Mouse (Mus musculus) retina, postnatal 7 days (tissue): ENCODE results near the gene Snai3.
A peak's percentile ranks its signal among the peaks of the same experiment; 100 is the strongest.

Source experiments
- DNase-seq: peaks from one replicate; pipeline ENCODE4 v3.0.0-alpha.2; 2012; ENCODE audit warnings: low read depth, low spot score

Snai3 gene

DNA sequence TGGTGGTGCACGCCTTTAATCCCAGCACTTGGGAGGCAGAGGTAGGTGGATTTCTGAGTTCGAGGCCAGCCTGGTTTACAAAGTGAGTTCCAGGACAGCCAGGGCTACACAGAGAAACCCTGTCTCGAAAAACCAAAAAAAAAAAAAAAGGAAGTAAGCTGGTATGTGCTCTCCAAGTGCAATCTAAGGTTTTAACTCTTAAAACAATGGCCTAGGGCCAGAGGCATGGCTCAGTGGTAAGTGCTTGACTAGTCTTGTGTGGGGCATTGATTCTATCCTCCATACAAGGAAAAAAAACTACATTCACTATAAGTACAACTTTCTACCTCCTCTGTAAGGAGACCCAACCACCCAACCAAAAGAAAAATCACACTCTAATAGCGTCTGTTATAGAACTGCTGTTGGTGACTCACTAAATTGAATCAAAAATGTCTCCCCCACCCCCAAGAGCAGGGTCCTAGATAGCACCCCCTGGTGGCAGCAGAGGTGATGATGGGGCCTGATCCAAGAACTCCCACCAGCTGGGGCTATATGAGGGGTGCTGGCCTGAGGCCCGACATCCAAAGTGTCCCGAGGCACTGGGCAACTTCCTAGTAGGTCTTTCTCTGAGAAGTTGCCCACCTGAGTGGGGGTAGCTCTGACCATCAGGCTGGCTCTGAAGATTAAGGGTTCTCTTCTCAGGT lies 1.2 kb downstream of the Snai3 start:
- DNase-seq = no peak

DNA sequence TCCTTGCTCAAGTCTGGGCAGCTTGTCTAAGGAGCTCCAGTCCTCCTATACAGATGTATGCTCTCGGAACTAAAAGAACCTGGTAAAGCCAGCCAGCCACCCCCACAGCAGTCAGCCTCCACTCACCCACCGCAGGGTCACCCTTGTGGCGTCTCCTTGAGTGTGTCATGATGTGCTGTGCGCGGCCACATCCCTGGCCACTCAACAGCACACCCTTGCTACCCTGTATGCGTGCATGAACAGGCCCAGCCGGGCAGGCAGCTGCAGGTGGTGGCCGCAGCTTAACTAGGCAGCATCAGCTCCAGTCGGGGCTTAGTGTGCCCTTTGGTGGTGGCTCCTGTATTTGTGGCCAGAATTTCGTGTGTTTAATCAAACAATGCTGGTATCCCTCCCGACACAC lies 3.4 kb downstream of the Snai3 start:
- no peak for DNase-seq

DNA sequence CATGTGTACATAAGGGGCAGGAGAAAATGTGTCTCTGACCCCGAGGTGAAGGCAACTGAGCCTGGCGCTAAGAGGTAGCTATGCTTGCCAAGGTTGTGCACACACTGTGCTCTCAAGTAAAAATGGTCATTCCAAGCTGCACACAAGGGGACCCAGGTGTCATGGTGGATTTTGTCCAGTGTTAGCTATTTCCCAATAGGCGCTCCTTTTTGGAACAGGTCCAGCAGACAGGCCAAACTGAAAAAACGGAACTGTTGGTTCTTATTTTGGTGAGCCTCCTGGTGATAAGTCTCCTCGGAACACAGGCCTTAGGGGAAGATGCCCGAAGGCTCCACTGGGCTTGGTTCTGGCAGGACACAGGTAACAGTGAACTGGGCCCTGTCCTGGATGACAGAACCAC lies 6.1 kb downstream of the Snai3 start:
- DNase-seq = no peak

DNA sequence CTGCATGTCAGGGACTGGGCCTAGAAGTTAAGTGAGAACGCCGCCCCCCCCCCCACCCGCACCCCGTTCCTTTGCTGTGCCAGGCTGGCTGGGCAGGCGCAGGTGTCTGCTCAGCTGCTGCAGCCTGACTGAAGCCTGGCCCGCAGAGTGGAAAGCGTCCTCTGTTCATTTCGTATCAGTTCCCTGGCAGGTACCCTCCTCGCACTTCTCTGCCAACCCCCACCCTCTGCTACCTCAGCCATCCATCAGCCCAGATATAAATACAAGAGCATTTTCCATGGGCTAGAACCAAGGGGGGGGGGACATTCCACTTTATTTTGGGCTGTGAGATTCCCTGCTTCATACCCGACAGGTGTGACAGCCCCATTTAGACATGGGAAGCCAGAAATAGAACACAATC lies 8.4 kb downstream of the Snai3 start:
- no peak for DNase-seq

DNA sequence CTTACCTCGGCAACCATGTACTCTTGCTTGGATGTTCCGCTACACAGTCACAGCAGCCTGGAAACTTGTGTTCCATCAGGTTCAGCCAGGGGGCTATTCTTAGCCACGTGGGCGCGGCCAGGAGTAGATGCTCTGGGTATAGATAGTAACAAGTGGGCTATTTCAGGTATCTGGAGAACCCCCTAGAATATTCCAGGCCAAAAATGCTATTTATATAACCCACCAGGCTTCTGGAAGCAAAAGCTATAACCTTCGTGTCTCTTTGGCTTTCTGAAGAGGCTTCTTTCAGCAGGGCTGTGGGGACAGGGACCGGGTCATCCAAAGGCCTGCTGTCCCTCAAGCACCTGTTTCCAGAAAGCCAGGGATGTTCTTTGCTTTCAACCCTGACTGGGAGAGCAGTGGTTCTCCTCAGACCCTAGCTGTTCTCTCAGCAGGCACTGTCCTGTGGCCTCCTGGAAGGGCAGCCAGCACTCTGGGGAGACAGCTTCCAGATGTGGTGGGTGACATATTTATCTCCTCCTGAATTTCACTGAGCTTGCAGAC lies 9.3 kb downstream of the Snai3 start:
- no peak for DNase-seq

DNA sequence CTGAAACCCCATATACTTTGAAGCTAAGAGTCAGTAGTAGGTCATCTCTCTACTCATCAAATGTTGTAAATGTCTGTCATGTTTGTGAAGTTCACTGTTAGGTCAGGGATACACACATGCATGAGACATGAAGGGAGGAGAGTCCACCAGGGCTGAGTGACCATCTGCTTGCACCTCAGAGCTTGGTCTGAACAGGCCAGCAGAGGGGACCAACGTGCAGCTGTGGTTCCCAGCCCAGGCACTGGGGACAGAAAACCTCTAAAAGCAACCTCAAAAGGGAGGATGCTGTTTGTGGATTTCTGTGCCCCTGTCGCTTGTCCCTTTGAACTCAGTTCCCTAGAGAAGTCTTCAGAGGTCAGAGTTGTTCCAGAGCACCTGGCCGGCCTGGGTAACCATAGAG lies 15.3 kb downstream of the Snai3 start:
- DNase-seq = no peak

DNA sequence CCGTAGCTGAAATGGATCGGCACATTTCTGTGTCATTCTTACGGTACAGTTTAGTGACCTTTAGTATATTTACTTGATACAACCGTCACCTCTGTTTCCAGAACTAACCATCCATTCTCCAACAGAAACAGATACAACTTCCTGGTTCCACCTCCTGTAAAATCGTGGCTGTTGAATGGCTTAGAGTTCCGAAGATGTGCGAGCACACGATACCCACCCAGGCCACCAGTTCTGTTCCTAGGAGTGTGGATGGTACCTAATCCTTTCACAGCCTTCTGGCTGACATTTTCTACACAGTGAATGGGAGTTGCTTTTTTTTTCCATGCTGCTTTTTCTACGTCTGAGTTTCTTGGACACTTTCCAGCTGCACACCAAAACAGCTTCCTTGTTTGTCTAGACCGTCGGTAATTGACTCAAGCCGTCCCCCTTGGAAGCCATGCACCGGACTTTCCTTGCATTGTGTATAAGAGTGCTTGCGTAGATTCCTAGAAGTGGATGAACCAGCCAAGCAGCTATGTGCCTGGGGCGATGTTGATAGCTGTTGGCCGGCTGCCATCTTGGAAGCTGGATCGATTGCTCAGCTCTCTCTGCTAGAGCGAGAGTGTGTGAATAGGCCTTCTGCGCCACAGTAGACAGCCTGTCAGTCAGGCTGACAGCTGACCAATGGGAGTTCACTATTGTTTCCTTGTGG lies 16.3 kb downstream of the Snai3 start:
- peak; percentile 75 for DNase-seq

DNA sequence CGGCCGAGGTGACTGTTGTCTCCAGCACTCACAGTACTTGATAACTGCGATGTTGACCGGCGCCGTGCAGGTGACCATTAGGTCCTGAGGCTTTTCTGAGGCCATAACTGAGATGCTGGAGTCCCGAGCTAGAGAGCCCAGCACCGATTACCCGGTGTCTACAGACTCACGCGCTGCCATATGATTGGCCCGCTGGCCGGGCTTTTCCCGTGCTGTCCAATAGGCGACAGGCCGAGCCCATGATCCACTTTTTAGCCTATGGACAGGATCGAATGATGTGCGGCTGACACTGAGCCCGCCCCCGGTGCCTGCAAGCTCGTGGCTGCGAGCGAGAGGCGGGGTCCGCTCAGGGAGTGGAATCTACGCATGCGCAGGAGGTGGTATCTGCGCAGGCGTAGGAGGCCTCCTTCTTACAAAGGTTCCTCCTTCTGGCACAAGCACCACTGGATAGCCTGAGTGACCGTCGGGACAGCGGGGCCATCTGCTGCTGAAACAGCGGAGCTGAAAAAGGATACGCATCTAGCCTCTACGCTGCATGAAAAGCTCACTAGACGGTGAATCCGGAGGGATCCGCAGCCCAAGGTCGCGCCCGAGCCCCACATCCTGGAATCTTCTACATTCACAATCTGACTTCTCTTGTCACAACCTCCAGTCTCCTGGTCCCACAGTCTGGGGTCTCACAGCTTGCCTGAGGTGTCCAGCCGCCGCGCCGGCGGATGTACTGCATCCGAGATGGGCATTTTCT lies 17.1 kb downstream of the Snai3 start, which contains the start of gene Mvd:
TSS of gene Mvd (minus strand) at position 161 of the 745 bp plus-strand sequence.
- DNase-seq = peak; percentile 99

DNA sequence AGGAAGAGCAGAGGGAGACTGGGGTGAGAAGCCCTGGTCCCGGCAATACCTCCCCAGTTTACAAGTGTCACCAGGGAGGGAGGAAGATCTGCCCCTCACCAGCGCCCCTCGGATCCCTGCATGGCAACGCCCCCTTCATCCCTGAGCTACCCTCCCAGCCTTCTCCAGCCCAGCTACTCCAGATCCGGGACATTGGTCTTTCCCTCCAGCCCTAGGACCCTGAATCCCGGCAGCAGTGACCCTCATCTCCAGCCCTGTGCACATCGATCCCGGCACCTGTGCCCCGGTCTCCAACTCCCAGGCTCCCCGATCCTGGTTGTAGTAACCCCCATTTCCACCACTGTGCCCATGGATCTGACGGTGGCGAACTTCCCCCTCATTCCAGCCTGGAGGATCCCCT lies 17.8 kb downstream of the Snai3 start:
- no peak for DNase-seq

DNA sequence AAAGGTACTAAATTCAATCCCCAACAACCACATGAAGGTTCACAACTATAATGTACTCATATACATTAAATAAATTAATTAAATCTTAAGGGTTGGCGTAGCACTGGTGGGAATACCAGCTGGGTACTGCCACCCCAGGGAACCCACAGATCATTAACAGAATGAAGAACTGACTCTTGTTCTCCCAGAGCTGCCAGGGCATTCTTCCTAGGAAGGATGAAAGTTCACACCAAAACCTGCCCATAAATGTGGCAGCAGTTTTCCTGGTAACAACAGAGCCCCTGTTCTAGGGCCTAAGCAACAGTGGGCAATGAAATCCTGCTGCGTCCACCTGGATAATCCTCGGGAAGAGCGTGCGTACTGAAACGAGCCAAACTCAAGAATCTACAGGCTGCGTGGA lies 18.2 kb downstream of the Snai3 start:
- no peak for DNase-seq

DNA sequence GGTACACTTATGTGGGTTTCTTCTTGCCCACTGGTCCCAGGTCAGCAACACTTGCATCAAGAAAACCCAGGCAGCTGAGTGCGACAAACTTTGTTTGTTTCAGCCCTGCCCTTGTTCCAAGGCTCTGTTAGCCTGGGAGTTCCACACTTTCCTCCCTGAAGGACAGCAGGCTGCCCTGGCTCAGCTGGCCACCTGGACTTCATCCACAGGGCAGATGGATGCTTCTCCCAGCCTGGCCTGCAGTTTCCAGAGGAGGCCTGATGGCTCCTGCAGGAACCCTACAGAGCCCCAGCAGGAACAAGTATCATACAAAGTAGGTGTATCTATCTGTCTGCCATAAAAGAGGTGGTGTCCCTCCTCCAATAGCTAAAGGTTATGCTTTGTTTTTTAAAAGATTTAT lies 19.2 kb downstream of the Snai3 start:
- DNase-seq = no peak

DNA sequence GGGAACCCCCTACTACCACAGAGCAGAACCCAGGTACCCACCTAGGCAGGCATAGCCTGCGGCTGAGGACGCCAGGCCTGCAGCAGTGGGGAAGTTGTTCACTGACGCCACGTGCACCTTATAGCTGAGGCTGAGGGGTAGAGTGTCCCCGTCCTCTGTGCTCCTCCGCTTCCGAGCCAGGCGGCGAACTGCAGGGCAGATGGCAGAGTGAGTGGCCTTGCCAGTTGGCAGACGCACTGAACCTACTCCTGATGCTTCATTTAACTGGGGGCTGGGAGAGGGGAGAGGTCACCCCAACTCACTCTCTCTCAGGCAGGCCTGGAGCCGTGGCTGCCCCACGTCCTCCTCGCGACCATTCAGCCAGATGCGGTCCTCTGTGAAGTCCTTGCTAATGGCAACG lies 21.2 kb downstream of the Snai3 start:
- no peak for DNase-seq

DNA sequence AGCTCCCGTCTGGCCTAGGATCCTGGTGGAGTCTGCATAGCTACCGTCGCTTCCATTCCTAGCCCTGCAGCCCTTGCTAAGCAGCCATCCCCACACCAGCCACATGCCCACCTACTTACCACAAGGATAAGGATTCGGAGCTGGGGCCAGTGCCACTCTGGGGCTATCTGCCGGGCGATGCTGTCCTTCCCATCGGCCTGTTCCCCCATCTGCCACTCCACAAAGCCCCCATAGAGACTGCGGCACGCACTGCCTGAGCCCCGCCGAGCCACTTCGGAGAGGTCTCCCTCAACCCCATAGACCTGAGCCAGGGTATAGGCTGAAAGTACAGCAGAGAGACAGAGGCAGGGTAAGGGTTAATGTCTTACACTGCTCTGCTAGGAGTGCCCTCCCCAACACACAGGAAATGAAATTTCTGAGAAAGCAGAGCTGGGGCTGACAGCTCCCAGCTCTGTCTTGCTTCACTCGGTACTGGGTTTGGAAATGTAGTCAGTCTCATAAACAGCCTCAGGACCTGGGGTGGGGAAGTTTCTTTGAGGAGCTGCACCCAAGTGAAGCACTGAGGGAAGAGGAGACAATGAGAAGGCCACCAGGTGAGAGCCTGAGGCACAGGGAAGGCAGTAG lies 22.7 kb downstream of the Snai3 start:
- DNase-seq = no peak

DNA sequence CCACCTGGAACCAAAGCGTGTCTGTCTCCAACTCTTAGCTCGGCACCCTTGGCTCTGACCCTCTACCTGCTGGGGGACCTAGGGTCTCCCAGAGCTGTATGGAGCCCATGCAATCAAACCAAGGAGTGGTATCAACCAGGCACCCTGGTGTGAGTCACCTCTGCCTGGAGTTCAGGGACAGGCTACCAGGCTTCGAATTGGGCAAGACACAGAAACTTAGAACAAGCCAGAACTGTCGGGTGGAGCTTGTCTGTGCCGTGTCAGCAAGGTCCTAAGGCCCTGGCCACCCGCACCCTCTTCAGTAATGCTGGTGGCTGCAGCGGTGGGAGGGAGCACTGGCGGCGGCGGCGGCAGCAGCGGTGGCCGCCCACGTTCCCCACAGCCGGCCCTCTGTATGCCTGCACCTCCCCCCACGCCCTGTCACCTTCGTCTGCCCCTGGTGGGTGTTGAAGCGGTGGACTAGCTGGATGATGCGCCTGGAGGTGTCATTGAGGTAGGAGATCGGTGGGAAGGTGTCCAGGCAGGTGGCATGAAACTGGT lies 23.9 kb downstream of the Snai3 start:
- DNase-seq = no peak

DNA sequence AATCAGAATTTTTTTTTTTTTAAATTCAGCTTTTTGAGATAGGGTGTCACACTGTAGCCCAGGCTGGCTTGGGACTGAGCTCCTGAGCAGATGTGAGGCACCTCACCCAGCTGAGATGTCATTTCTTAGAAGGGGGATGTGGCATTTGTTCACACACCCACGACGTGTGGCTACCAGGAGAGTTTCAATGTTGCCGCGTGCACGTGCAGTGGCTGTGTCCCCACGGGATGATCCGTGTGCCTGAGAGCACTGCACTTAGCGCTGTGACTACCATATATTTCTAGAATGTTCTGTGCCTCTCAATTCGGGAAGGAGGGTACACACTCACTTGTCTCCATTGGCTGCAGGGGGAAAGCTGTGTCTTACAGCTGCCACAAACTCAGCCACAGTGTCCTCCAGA lies 24.4 kb downstream of the Snai3 start:
- DNase-seq = no peak

DNA sequence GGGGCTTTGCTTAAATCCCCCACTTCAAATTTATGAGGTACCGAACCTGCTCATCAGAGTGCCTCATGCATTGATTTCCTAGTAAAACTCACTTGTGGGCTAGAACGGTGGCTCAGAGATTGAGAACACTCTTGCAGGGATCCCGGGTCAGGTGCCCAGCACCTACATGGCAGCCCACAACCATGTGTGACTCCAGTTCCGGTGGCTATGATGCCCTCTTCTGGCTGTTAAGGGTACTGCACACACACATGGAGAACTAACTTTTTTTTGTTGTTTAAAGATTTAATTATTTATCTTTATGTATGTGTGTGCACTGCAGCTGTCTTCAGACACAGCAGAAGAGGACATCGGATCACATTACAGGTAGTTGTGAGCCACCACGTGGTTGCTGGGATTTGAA lies 25.2 kb downstream of the Snai3 start:
- DNase-seq = no peak

DNA sequence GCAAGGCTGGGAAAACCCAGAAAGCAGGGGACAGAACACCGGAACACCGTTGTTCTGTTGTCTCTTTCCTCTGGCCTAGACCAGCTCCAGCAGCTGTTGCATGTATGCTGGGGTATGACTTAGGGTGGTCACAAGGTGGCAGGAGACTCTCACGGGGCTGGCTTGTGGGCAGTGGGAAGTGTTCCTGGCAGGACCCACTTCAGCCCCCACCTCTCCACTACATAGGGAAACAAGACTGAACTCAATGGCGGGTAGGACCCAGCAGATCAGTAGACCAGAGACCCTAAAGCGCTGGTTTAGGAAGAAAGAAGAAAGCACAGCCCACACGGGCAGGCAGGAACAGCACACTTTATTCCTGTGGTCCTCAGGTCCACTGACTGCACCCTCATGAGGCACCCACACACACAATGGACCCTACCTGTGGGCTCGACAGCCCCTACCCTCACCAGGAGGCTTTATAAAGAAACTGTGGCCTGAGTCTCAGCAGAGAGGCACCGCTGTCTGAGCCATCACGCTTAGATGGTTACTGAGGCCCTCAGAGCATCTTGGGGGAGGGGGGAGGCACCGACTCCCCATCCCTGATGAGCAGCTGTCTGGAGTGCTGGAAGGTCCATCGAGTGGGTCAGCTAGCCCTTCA lies 27.1 kb downstream of the Snai3 start:
- no peak for DNase-seq

DNA sequence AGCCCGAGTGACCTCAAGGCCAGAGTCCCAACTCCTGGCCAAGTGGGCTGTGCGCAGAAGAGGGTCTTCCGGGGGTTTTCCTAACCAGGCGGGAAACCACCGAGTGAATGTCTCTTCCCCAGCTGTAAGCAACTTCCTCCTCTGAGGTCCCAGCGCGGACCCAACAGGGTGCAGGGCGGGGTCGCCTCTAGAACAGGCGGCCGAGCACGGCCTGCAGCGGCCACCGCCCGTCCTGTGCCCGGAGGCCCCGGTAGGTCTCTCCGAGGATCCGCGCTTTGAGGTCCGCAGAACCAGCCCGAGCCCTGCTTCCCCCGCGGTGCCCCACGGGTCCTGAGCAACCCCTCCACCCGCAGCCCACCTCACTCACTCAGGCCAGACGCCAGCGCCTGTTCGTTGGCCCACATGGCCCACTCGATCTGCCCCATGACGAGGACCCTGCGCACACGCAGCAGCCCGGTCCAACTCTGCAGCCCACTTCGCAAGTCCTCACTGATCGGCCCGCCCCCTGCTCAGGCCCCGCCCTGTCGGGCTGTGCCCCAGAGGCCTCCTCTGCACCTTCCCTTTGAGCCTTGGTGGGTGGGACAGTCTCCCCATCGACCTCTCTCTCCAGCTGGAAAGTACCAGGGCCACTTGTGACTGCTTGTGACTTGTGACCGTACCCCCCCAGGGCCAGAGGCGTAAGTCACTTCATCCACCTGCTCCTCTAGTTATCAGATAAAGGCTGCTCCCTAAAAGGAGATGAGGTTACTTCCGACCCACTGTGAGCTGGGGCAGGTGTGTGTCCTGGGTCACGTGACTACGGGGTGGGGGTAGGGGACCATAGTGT lies 27.9 kb downstream of the Snai3 start, which contains the start of gene Cyba:
TSS of gene Cyba (minus strand) at position 488 of the 826 bp plus-strand sequence.
- DNase-seq = no peak

DNA sequence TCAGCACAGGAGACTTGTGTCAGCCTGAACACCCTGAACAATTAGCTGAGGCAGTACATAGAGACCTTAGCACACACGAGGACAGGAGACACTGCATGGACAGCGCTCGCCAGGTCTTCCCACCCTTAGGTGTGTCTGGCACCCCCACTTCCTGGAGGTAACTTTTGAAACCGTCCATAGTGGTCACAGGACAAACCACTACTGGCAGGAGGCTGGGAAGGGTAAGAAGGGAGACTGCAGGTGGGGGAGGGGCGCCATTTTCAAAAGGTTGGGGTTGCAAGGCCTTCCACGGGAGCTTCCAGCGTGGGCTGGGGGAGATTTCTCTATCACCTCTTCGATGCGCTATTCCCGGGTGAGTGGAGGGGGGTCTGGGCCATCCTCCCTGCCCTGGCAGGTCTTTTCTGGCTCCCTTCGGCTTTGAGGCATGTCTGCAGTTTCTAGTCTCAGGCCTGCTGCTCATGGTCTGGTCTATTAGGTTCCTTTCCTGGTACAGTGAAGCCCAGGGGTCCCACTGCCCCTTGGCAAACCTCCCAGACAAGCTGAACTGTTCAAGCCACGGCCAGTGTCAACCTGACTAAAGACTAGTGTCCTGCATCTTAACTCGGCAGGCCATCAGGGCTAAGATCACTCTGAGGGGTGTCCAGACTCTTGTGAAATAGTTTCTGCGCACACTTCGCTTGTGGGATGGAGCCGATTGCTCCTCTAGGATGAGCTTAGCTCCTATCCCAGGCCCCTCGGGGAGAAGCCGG lies 28.7 kb downstream of the Snai3 start:
- no peak for DNase-seq

DNA sequence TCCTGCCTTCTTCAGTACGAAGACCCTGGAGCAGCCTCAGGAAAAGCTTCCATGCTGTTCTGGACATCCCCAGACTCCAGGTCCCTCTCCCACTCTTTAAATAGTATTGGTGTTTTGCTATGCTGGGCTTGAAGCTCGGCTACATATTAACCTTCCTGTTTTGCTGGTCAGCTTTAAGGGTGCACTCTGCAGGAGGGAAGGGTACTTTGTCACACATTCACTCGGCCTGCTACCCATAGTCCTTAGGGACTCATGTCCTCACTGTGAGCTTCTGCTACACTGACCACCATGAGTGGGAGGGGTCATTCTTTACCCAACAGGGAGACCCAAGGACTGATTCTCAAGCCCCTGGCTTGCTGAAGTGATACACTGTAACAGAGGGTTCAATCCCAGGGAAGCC lies 29.9 kb downstream of the Snai3 start:
- no peak for DNase-seq
